ENCODE assay signal across 36 mouse cellular contexts in genomic region chr2:136894494-136894893, GRCm38 (mm10). TPM values are rescaled to one million over a fixed set of nuclear protein-coding genes. Genes with fewer than 3 reads are reported as not detected.
"Had no signal": no experiment of that assay in that cellular context is flagged by ENCODE, and none has a peak within 500 bp of the region (broad histone marks: within the 10 kb centered on the region; RNA-seq: fewer than 3 reads in every experiment).

No protein-coding gene starts in this region.

- H3K9me3 ChIP-seq: heart, embryonic 10.5 days; heart, embryonic 12.5 days; heart, embryonic 13.5 days; heart, embryonic 15.5 days; hindbrain, embryonic 10.5 days; hindbrain, embryonic 12.5 days; hindbrain, embryonic 13.5 days; hindbrain, embryonic 15.5 days; intestine, embryonic 15.5 days; kidney, embryonic 15.5 days had no signal

- ATAC-seq: hindbrain, embryonic 16.5 days; hindbrain, postnatal 0 days; inflammation-experienced regulatory T-cells, adult 6 months; intestine, embryonic 15.5 days; intestine, embryonic 16.5 days; intestine, postnatal 0 days had no signal

- H3K9ac ChIP-seq: heart, embryonic 12.5 days; heart, embryonic 13.5 days; heart, embryonic 15.5 days; hindbrain, embryonic 12.5 days; hindbrain, embryonic 13.5 days; hindbrain, embryonic 14.5 days; hindbrain, embryonic 15.5 days; intestine, embryonic 15.5 days; kidney, embryonic 15.5 days had no signal

- H3K27me3 ChIP-seq: heart, embryonic 12.5 days; heart, embryonic 13.5 days; heart, embryonic 15.5 days; hindbrain, embryonic 12.5 days; hindbrain, embryonic 13.5 days; hindbrain, embryonic 15.5 days; intestine, embryonic 15.5 days; kidney, embryonic 15.5 days had no signal

- H3K27ac ChIP-seq: heart, embryonic 10.5 days; heart, embryonic 13.5 days; heart, embryonic 15.5 days; hindbrain, embryonic 10.5 days; hindbrain, embryonic 12.5 days; hindbrain, embryonic 13.5 days; hindbrain, embryonic 14.5 days; hindbrain, embryonic 15.5 days; hindbrain, postnatal 0 days; intestine, embryonic 15.5 days; kidney, embryonic 15.5 days; kidney, postnatal 0 days; layer of hippocampus, adult 2 months had no signal

- H3K36me3 ChIP-seq: heart, embryonic 10.5 days; heart, embryonic 12.5 days; heart, embryonic 13.5 days; heart, embryonic 15.5 days; hindbrain, embryonic 10.5 days; hindbrain, embryonic 12.5 days; hindbrain, embryonic 13.5 days; hindbrain, embryonic 15.5 days; intestine, embryonic 15.5 days; kidney, embryonic 15.5 days had no signal

- H3K4me2 ChIP-seq: heart, embryonic 11.5 days; heart, embryonic 12.5 days; heart, embryonic 13.5 days; heart, embryonic 15.5 days; hindbrain, embryonic 12.5 days; hindbrain, embryonic 13.5 days; hindbrain, embryonic 14.5 days; hindbrain, embryonic 15.5 days; intestine, embryonic 15.5 days; kidney, embryonic 15.5 days had no signal

- H3K4me3 ChIP-seq: heart, embryonic 10.5 days; heart, embryonic 12.5 days; heart, embryonic 13.5 days; heart, embryonic 15.5 days; hindbrain, embryonic 10.5 days; hindbrain, embryonic 12.5 days; hindbrain, embryonic 13.5 days; hindbrain, embryonic 15.5 days; intestine, embryonic 15.5 days; kidney, embryonic 15.5 days; layer of hippocampus, adult 2 months had no signal

- DNase-seq: heart, postnatal 10 days; heart, postnatal 14 days; heart, postnatal 4 days; kidney, adult 11 months; kidney, adult 18-20 months; kidney, adult 2 months; kidney, adult 8-10 months; kidney, adult 9 months; kidney, postnatal 10 days; kidney, postnatal 14 days; kidney, postnatal 25 days; kidney, postnatal 36 days; kidney, postnatal 4 days; layer of hippocampus, adult 9-11 months; layer of hippocampus, postnatal 36 days had no signal

RNA-seq across cellular contexts. Expression of gene AL731706.2, which starts 9.0 kb away (rescaled TPM):
- total RNA-seq: hematopoietic stem cell, adult 5-6 weeks; hindbrain, postnatal 0 days had no signal
- polyA plus RNA-seq: kidney, adult 2 months; large intestine, adult 2 months had no signal
